Mouse (Mus musculus): Measurements from ENCODE around the gene Lpcat3. TPM values are rescaled to one million over a fixed set of nuclear protein-coding genes. Genes with fewer than 3 reads are reported as not detected.
A peak's percentile ranks its signal among the peaks of the same experiment; 100 is the strongest.
"Not testable (repeated sequence)": the region's sequence is repeated elsewhere in the genome, so short reads cannot be mapped to it uniquely, and the experiment has no call there.

The Lpcat3 gene
- 10 to 100 TPM; 43.5 to 44.0 TPM for total RNA-seq (2021)
- long read RNA-seq, transcript Lpcat3-201 (13 exons, 2,281 nt), result major isoform, 53 of 67 reads
- long read RNA-seq, partial matches to known transcripts, result 2 of 67 reads
- long read RNA-seq, other reads (novel, unspliced or antisense), result 12 of 67 reads

GRCm38 (mm10) chr6:124662477-124663423 is at the start of gene Lpcat3:
Gene Lpcat3, plus strand, starts transcription at chr6:124663027.
- DNase-seq (ENCODE audit: low spot score in 2 of 2), result peak; percentile 97 to 99

- DNase-seq (ENCODE audit: low spot score in 2 of 2), result no peak
Measured at GRCm38 (mm10) chr6:124625612-124626011, 37.2 kb upstream of the Lpcat3 start.

GRCm38 (mm10) chr6:124626184-124626583 is 36.6 kb upstream of the Lpcat3 start:
- not testable (repeated sequence) for DNase-seq (ENCODE audit: low spot score in 2 of 2)

- no peak for DNase-seq (ENCODE audit: low spot score in 2 of 2)
Measured at GRCm38 (mm10) chr6:124630763-124631162, 32.1 kb upstream of the Lpcat3 start.

GRCm38 (mm10) chr6:124635985-124636384 is 26.8 kb upstream of the Lpcat3 start, which contains the start of gene C1s2:
Gene C1s2, minus strand, starts transcription at chr6:124636085.
- not testable (repeated sequence) for DNase-seq (ENCODE audit: low spot score in 2 of 2)

GRCm38 (mm10) chr6:124636858-124637460 is 25.9 kb upstream of the Lpcat3 start:
- DNase-seq (ENCODE audit: low spot score in 2 of 2), result peak in 1 of 2 experiments; percentile 13

GRCm38 (mm10) chr6:124640041-124640440 is 22.8 kb upstream of the Lpcat3 start:
- DNase-seq (ENCODE audit: low spot score in 2 of 2), result peak; percentile 25 to 26

GRCm38 (mm10) chr6:124640997-124641396 is 21.8 kb upstream of the Lpcat3 start:
- peak; percentile 57 to 69 for DNase-seq (ENCODE audit: low spot score in 2 of 2)

- DNase-seq (ENCODE audit: low spot score in 2 of 2), result no peak
Measured at GRCm38 (mm10) chr6:124646394-124646793, 16.4 kb upstream of the Lpcat3 start.

- DNase-seq (ENCODE audit: low spot score in 2 of 2), result no peak
Measured at GRCm38 (mm10) chr6:124655893-124656292, 6.9 kb upstream of the Lpcat3 start.

- no peak for DNase-seq (ENCODE audit: low spot score in 2 of 2)
Measured at GRCm38 (mm10) chr6:124658067-124658466, 4.8 kb upstream of the Lpcat3 start.

GRCm38 (mm10) chr6:124661156-124661806 is 1.5 kb upstream of the Lpcat3 start:
- no peak for DNase-seq (ENCODE audit: low spot score in 2 of 2)

- DNase-seq (ENCODE audit: low spot score in 2 of 2), result no peak
Measured at GRCm38 (mm10) chr6:124661995-124662394, 832 bp upstream of the Lpcat3 start.

GRCm38 (mm10) chr6:124663424-124663795 is 583 bp downstream of the Lpcat3 start:
- no peak for DNase-seq (ENCODE audit: low spot score in 2 of 2)

- no peak for DNase-seq (ENCODE audit: low spot score in 2 of 2)
Measured at GRCm38 (mm10) chr6:124664256-124664655, 1.4 kb downstream of the Lpcat3 start.

GRCm38 (mm10) chr6:124665011-124665410 is 2.2 kb downstream of the Lpcat3 start:
- DNase-seq (ENCODE audit: low spot score in 2 of 2), result no peak

GRCm38 (mm10) chr6:124669234-124669859 is 6.5 kb downstream of the Lpcat3 start:
- no peak for DNase-seq (ENCODE audit: low spot score in 2 of 2)

GRCm38 (mm10) chr6:124670281-124670900 is 7.6 kb downstream of the Lpcat3 start:
- no peak for DNase-seq (ENCODE audit: low spot score in 2 of 2)

- no peak for DNase-seq (ENCODE audit: low spot score in 2 of 2)
Measured at GRCm38 (mm10) chr6:124672100-124672499, 9.3 kb downstream of the Lpcat3 start.

- DNase-seq (ENCODE audit: low spot score in 2 of 2), result peak; percentile 46 to 54
Measured at GRCm38 (mm10) chr6:124673619-124674018, 10.8 kb downstream of the Lpcat3 start.
